Mouse (Mus musculus): Measurements from ENCODE around the gene Tubb4b.

DNA sequence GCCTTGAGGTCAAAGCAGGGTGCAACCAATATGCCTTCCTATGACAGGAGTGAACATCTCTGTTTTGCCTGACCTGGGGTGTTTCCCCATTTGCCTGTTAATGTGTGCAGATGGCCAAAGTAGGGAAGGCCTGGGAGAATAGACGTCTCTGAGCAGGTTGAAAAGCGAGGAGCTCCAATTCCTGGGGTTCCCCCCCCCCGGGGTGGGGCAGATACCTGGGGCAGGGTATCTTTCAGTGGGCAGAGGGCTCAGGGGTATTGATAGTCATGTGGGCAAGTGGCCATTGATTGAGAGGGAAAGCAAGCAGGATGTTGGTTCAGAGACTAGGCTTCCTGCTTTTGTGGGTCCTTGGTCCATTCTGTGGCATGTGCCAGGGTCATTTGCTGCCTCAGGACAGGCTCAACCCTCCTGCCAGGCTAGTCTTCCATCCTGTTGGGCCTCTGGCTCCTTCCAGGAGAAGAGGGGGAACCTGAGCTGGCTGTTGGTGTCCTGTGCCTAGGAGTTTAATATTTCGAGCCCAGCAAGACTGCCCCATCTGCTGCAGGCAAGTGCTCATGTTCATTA lies 43.3 kb upstream of the Tubb4b start:
- TF ChIP-seq CTCF (IDR thresholded peaks at IDR 0.05; ENCODE audit: borderline replicate concordance, insufficient read depth, low read depth, low read length), result no peak
- no peak for TF ChIP-seq POLR2A (IDR thresholded peaks at IDR 0.05; ENCODE audit: borderline replicate concordance, insufficient read depth, low read length)

All from cerebellum, adult 2 months (tissue).